Mouse (Mus musculus) MN1 (cell line): ENCODE data around the gene Nop58.
A peak's percentile ranks its signal among the peaks of the same experiment; 100 is the strongest.
"Not testable (repeated sequence)": the region's sequence is repeated elsewhere in the genome, so short reads cannot be mapped to it uniquely, and the experiment has no call there.

Source experiments
- DNase-seq: peaks from one replicate; pipeline ENCODE4 v3.0.0-alpha.2; 2016; ENCODE audit warnings: low spot score

The Nop58 gene

GRCm38 (mm10) chr1:59719900-59720299 lies 35.1 kb downstream of the Nop58 start:
- peak; percentile 62 for DNase-seq

- peak; percentile 66 for DNase-seq
Measured at GRCm38 (mm10) chr1:59725661-59726060, 40.9 kb downstream of the Nop58 start.

- DNase-seq, result no peak
Measured at GRCm38 (mm10) chr1:59730106-59730505, 45.3 kb downstream of the Nop58 start.

GRCm38 (mm10) chr1:59730737-59731136 lies 46.0 kb downstream of the Nop58 start:
- DNase-seq, result no peak

- no peak for DNase-seq
Measured at GRCm38 (mm10) chr1:59734076-59734475, 49.3 kb downstream of the Nop58 start.

- no peak for DNase-seq
Measured at GRCm38 (mm10) chr1:59738768-59739414, 54.1 kb downstream of the Nop58 start.

- DNase-seq, result no peak
Measured at GRCm38 (mm10) chr1:59739577-59740354, 55.0 kb downstream of the Nop58 start.

GRCm38 (mm10) chr1:59749047-59749446 lies 64.3 kb downstream of the Nop58 start:
- DNase-seq, result no peak

GRCm38 (mm10) chr1:59749724-59750123 lies 65.0 kb downstream of the Nop58 start:
- DNase-seq, result not testable (repeated sequence)

- DNase-seq, result no peak
Measured at GRCm38 (mm10) chr1:59755298-59755697, 70.5 kb downstream of the Nop58 start.

GRCm38 (mm10) chr1:59758325-59758724 lies 73.6 kb downstream of the Nop58 start:
- no peak for DNase-seq

GRCm38 (mm10) chr1:59762208-59762607 lies 77.4 kb downstream of the Nop58 start:
- DNase-seq, result peak; percentile 53

GRCm38 (mm10) chr1:59762651-59763163 lies 77.9 kb downstream of the Nop58 start:
- peak; percentile 75 for DNase-seq

GRCm38 (mm10) chr1:59763164-59763768 lies 78.5 kb downstream of the Nop58 start, which contains the start of gene Bmpr2:
Gene Bmpr2, plus strand, starts transcription at chr1:59763400.
- peak; percentile 84 for DNase-seq

- peak; percentile 63 for DNase-seq
Measured at GRCm38 (mm10) chr1:59763781-59764251, 79.0 kb downstream of the Nop58 start.

GRCm38 (mm10) chr1:59764407-59764971 lies 79.7 kb downstream of the Nop58 start:
- DNase-seq, result peak; percentile 74

GRCm38 (mm10) chr1:59765279-59765678 lies 80.5 kb downstream of the Nop58 start:
- no peak for DNase-seq

GRCm38 (mm10) chr1:59766626-59767025 lies 81.9 kb downstream of the Nop58 start:
- DNase-seq, result no peak
